Mouse (Mus musculus): ENCODE measurements around the gene Ctcfl.

DNA sequence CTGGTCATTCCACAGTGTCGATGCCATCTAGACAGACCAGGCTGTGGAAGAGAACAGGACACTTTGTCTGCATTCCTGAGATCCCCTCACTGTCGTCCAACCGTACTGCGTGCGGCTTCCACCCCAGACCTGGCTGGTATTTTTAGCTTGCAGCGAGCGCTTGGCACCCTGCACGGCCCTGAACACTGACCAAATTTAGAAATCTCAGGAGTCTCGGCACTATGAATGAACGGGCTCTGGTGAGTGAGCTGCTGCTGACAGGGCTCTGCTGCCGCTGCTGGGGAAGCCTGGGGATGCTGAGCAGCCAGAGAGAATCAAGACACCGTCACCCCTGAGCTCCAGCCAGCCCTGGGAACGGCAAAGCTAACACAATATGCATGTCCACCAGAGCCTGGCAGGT lies 31.9 kb downstream of the Ctcfl start:
- no peak for TF ChIP-seq POLR2A (IDR thresholded peaks at IDR 0.05; ENCODE audit: low read depth, low read length)
- no peak for TF ChIP-seq CTCF (conservative IDR thresholded peaks at IDR 0.05; ENCODE audit: insufficient read depth, insufficient read length, low read depth, low read length)

Measured in kidney, adult 2 months (tissue).